8 mouse cellular contexts compared by ENCODE assay signal in the genomic region with DNA sequence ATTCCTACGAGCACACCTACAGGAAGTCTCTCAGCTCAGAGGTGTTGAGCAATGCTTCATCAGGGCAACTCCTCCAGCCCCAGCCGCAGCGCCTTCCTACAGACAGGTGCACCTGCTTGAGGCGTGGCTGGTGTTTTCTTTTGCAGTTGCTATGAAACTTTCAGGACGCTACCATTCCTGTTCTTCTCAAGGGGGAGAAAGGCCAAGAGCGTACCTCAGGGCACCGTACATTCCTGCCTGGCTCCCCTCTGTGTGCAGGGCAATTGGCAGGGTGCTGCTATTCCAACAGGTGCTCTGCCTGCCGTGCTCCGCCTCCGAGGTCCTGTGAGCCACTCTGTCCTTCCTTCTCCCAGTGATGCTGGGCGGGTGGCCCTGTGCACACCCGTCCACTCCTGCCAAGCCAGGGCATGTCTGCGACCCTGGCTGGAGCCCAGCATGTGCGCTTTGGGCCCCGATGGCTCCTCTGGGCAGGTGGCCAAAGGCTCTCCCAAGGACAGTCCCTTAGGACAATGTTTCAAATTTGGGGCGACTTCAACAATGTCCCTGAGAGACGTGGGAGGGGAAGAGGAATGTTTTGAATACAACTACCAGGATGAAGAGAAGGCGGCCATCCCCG.
DNase-seq lines count a peak whose midpoint lies in the region; ATAC-seq and TF ChIP-seq lines count a peak whose summit lies in the region.

No protein-coding gene starts in this region.

- H3K4me2 ChIP-seq in lung, embryonic 14.5 days = peak overlapping the region; percentile 44

- H3K36me3 ChIP-seq in lung, embryonic 14.5 days (ENCODE audit: insufficient read depth) = no peaks in the 10 kb centered on the region

- TF ChIP-seq CTCF in lung, embryonic 14.5 days (IDR thresholded peaks at IDR 0.05; ENCODE audit: low read depth) = no peak

- H3K27me3 ChIP-seq in lung, embryonic 14.5 days (ENCODE audit: insufficient read depth, low read length) = no peaks in the 10 kb centered on the region

- WGBS in lung, embryonic 14.5 days = 61% methylated on average over 19 of the region's 19 CpGs

- no peaks in the 10 kb centered on the region for H3K9me3 ChIP-seq in lung, embryonic 14.5 days (ENCODE audit: low read depth, low read length)

- intact Hi-C loops in heart, postnatal 25 days (cut with DNase I) = no loop called here

- no peak overlapping the region for H3K9ac ChIP-seq in lung, embryonic 14.5 days

- DNase-seq in layer of hippocampus, postnatal 10 days (ENCODE audit: low spot score in 2 of 2) = peak; percentile 36 to 55
- DNase-seq in layer of hippocampus, adult 18-20 months (ENCODE audit: low spot score in 2 of 2) = no peak
- peak; percentile 65 for DNase-seq in cerebellum, adult 11 months
- peak; percentile 55 for DNase-seq in heart, postnatal 25 days (ENCODE audit: low spot score)
- peak; percentile 75 for DNase-seq in lung, embryonic 14.5 days
- DNase-seq in layer of hippocampus, adult 9-11 months = no peak
- DNase-seq in embryo, embryonic 9.5 days (ENCODE audit: extremely low spot score) = no peak

- H3K4me3 ChIP-seq in lung, embryonic 14.5 days (ENCODE audit: low read depth, low read length) = peak overlapping the region; percentile 15; the same call in 1 of the 2 replicates

- no peaks in the 10 kb centered on the region for H3K4me1 ChIP-seq in lung, embryonic 14.5 days (ENCODE audit: insufficient read depth)

- H3K27ac ChIP-seq in lung, embryonic 14.5 days (ENCODE audit: low read depth) = peak overlapping the region; percentile 36

- peak; percentile 97 for ATAC-seq in lung, embryonic 14.5 days (ENCODE audit: insufficient read depth)
- ATAC-seq in erythroblast, adult 5-6 weeks (replicated peaks; ENCODE audit: low FRiP score, poor library complexity, severe bottlenecking) = no peak

Comparison
In these comparisons a context has a peak if more than half of its experiments do, and no peak if none do; other contexts are left out.
1. DNase-seq: peak in layer of hippocampus, postnatal 10 days (2 of 2), cerebellum, adult 11 months (single experiment), heart, postnatal 25 days (single experiment) and lung, embryonic 14.5 days (single experiment); none in layer of hippocampus, adult 18-20 months (0 of 2), layer of hippocampus, adult 9-11 months (single experiment) and embryo, embryonic 9.5 days (single experiment).